In genomic region chr4:101143901-101144300, GRCm38 (mm10) we compare ENCODE assay signal across 22 mouse cellular contexts.
DNase-seq lines count a peak whose midpoint lies in the region; ATAC-seq and TF ChIP-seq lines count a peak whose summit lies in the region.
"Had no signal": no experiment of that assay in that cellular context is flagged by ENCODE, and none has a peak within 500 bp of the region (broad histone marks: within the 10 kb centered on the region; RNA-seq: fewer than 3 reads in every experiment).

No protein-coding gene starts in this region.

- no peak overlapping the region for H3K9ac ChIP-seq in lung, postnatal 0 days (replicated peaks; ENCODE audit: low read depth)
- no peak overlapping the region for H3K9ac ChIP-seq in midbrain, postnatal 0 days (replicated peaks; ENCODE audit: low read length, poor library complexity, severe bottlenecking)
- H3K9ac ChIP-seq: embryonic facial prominence, embryonic 15.5 days; forebrain, embryonic 15.5 days; heart, embryonic 13.5 days; hindbrain, embryonic 15.5 days had no signal

- no peaks in the 10 kb centered on the region for H3K27me3 ChIP-seq in lung, postnatal 0 days (replicated peaks; ENCODE audit: insufficient read depth, low read length)
- no peaks in the 10 kb centered on the region for H3K27me3 ChIP-seq in midbrain, postnatal 0 days (ENCODE audit: insufficient read depth, low read length)
- H3K27me3 ChIP-seq: embryonic facial prominence, embryonic 15.5 days; forebrain, embryonic 15.5 days; heart, embryonic 13.5 days; hindbrain, embryonic 15.5 days; Patski had no signal

- no peaks in the 10 kb centered on the region for H3K4me1 ChIP-seq in lung, postnatal 0 days (ENCODE audit: insufficient read depth, low read depth, low read length)
- H3K4me1 ChIP-seq in midbrain, postnatal 0 days (ENCODE audit: insufficient read depth, low read length): no peaks in the 10 kb centered on the region
- H3K4me1 ChIP-seq: heart, embryonic 13.5 days had no signal

- no peak for TF ChIP-seq CTCF in lung, postnatal 0 days (IDR thresholded peaks at IDR 0.05)
- TF ChIP-seq CTCF in midbrain, postnatal 0 days (IDR thresholded peaks at IDR 0.05): no peak

- H3K4me2 ChIP-seq in lung, postnatal 0 days (replicated peaks; ENCODE audit: low read depth, low read length): no peak overlapping the region
- H3K4me2 ChIP-seq in midbrain, postnatal 0 days (ENCODE audit: low read depth, low read length, poor library complexity, severe bottlenecking): no peak overlapping the region
- H3K4me2 ChIP-seq: embryonic facial prominence, embryonic 15.5 days; forebrain, embryonic 15.5 days; heart, embryonic 13.5 days; hindbrain, embryonic 15.5 days had no signal

- no peak overlapping the region for H3K27ac ChIP-seq in lung, postnatal 0 days (ENCODE audit: low read length)
- H3K27ac ChIP-seq in midbrain, postnatal 0 days (ENCODE audit: low read depth, low read length): no peak overlapping the region
- H3K27ac ChIP-seq: embryonic facial prominence, embryonic 15.5 days; forebrain, embryonic 15.5 days; heart, embryonic 13.5 days; hindbrain, embryonic 15.5 days had no signal

- H3K4me3 ChIP-seq in lung, postnatal 0 days (ENCODE audit: low read depth, low read length): no peak overlapping the region
- H3K4me3 ChIP-seq in midbrain, postnatal 0 days (ENCODE audit: low read depth, low read length): no peak overlapping the region
- H3K4me3 ChIP-seq: embryonic facial prominence, embryonic 15.5 days; erythroblast, embryonic 14.5 days; forebrain, embryonic 15.5 days; heart, embryonic 13.5 days; hindbrain, embryonic 15.5 days had no signal

- ATAC-seq in lung, postnatal 0 days: no peak
- ATAC-seq in midbrain, postnatal 0 days (ENCODE audit: low FRiP score): no peak
- no peak for ATAC-seq in erythroid progenitor cell, adult 5-6 weeks (replicated peaks; ENCODE audit: low FRiP score, poor library complexity, severe bottlenecking)
- ATAC-seq: forebrain, embryonic 15.5 days; inflammation-experienced regulatory T-cells, adult 6 months; intestine, postnatal 0 days; Patski had no signal

- DNase-seq in lung, postnatal 0 days (ENCODE audit: low spot score): peak; percentile 7
- DNase-seq in lung, postnatal 4 days: no peak
- DNase-seq in R1 (ENCODE audit: low read depth, low spot score): peak; percentile 47
- peak; percentile 30 for DNase-seq in retina, embryonic 14.5 days (ENCODE audit: low spot score)
- DNase-seq in midbrain, postnatal 0 days (ENCODE audit: low spot score): no peak
- DNase-seq in cerebellum, postnatal 36 days: no peak
- DNase-seq: adrenal gland, postnatal 10 days; cerebellum, adult 18-20 months; cerebellum, adult 9-11 months; embryo, embryonic 11 days; gastrocnemius, postnatal 36 days; heart, adult 11 months; heart, postnatal 36 days had no signal

- WGBS in lung, postnatal 0 days: 62% methylated on average over 4 of the region's 4 CpGs
- 65% methylated on average over 4 of the region's 4 CpGs for WGBS in midbrain, postnatal 0 days

- no peaks in the 10 kb centered on the region for H3K9me3 ChIP-seq in lung, postnatal 0 days (ENCODE audit: low read length)
- H3K9me3 ChIP-seq in midbrain, postnatal 0 days (ENCODE audit: low read length): no peaks in the 10 kb centered on the region
- H3K9me3 ChIP-seq: embryonic facial prominence, embryonic 15.5 days; forebrain, embryonic 15.5 days; heart, embryonic 13.5 days; hindbrain, embryonic 15.5 days had no signal

- no peak for TF ChIP-seq EP300 in lung, postnatal 0 days (IDR thresholded peaks at IDR 0.05)

- H3K36me3 ChIP-seq in lung, postnatal 0 days (ENCODE audit: insufficient read depth, low read length): no peaks in the 10 kb centered on the region
- H3K36me3 ChIP-seq in midbrain, postnatal 0 days (ENCODE audit: insufficient read depth, low read length): no peaks in the 10 kb centered on the region
- H3K36me3 ChIP-seq: forebrain, embryonic 15.5 days; hindbrain, embryonic 15.5 days had no signal

Comparison
In these comparisons a context has a peak if more than half of its experiments do, and no peak if none do; other contexts are left out.
1. DNase-seq: peak in lung, postnatal 0 days (single experiment), R1 (single experiment) and retina, embryonic 14.5 days (single experiment); none in lung, postnatal 4 days (0 of 2), midbrain, postnatal 0 days (single experiment) and cerebellum, postnatal 36 days (0 of 2).